ENCODE assay signal across 20 mouse cellular contexts in genomic region chr14:12715906-12716659, GRCm38 (mm10).
DNase-seq lines count a peak whose midpoint lies in the region; ATAC-seq lines count a peak whose summit lies in the region.
"Had no signal": no experiment of that assay in that cellular context is flagged by ENCODE, and none has a peak within 500 bp of the region (broad histone marks: within the 10 kb centered on the region; RNA-seq: fewer than 3 reads in every experiment).

No protein-coding gene starts in this region.

- H3K36me3 ChIP-seq in neural tube, embryonic 14.5 days (ENCODE audit: control insufficient read depth, insufficient read depth, low read length): no peaks in the 10 kb centered on the region; the same call in 1 of the 2 replicates
- no peaks in the 10 kb centered on the region for H3K36me3 ChIP-seq in intestine, embryonic 15.5 days
- no peaks in the 10 kb centered on the region for H3K36me3 ChIP-seq in stomach, embryonic 15.5 days
- H3K36me3 ChIP-seq: forebrain, embryonic 12.5 days; heart, embryonic 10.5 days; hindbrain, embryonic 10.5 days had no signal

- H3K9me3 ChIP-seq in neural tube, embryonic 14.5 days (ENCODE audit: control insufficient read depth, low read length): no peaks in the 10 kb centered on the region
- H3K9me3 ChIP-seq in intestine, embryonic 15.5 days: no peaks in the 10 kb centered on the region
- no peaks in the 10 kb centered on the region for H3K9me3 ChIP-seq in stomach, embryonic 15.5 days
- H3K9me3 ChIP-seq: forebrain, embryonic 12.5 days; heart, embryonic 10.5 days; hindbrain, embryonic 10.5 days had no signal

- WGBS in neural tube, embryonic 14.5 days: 59% methylated on average over 2 of the region's 2 CpGs
- WGBS in intestine, embryonic 15.5 days: 36% methylated on average over 2 of the region's 2 CpGs
- WGBS in stomach, embryonic 15.5 days: 33% methylated on average over 2 of the region's 2 CpGs

- intact Hi-C loops in heart, postnatal 10 days (cut with DNase I): no loop called here

- no peak overlapping the region for H3K4me2 ChIP-seq in neural tube, embryonic 14.5 days (ENCODE audit: low read depth, low read length)
- no peak overlapping the region for H3K4me2 ChIP-seq in intestine, embryonic 15.5 days (replicated peaks)
- no peak overlapping the region for H3K4me2 ChIP-seq in stomach, embryonic 15.5 days
- H3K4me2 ChIP-seq: forebrain, embryonic 12.5 days; hindbrain, embryonic 14.5 days had no signal

- no peak overlapping the region for H3K9ac ChIP-seq in neural tube, embryonic 14.5 days (replicated peaks; ENCODE audit: low read depth, low read length)
- H3K9ac ChIP-seq in intestine, embryonic 15.5 days: no peak overlapping the region
- H3K9ac ChIP-seq in stomach, embryonic 15.5 days: no peak overlapping the region
- H3K9ac ChIP-seq: forebrain, embryonic 12.5 days; hindbrain, embryonic 14.5 days had no signal

- H3K4me3 ChIP-seq in neural tube, embryonic 14.5 days (ENCODE audit: low read depth, low read length): no peak overlapping the region
- H3K4me3 ChIP-seq in intestine, embryonic 15.5 days (replicated peaks): no peak overlapping the region
- H3K4me3 ChIP-seq in stomach, embryonic 15.5 days (replicated peaks): no peak overlapping the region
- H3K4me3 ChIP-seq: forebrain, embryonic 12.5 days; gastrocnemius, adult 2 months; heart, embryonic 10.5 days; hindbrain, embryonic 10.5 days had no signal

- H3K27me3 ChIP-seq in neural tube, embryonic 14.5 days (ENCODE audit: control insufficient read depth, insufficient read depth, low read length): no peaks in the 10 kb centered on the region
- no peaks in the 10 kb centered on the region for H3K27me3 ChIP-seq in intestine, embryonic 15.5 days (replicated peaks)
- H3K27me3 ChIP-seq in stomach, embryonic 15.5 days (replicated peaks): no peaks in the 10 kb centered on the region
- H3K27me3 ChIP-seq: forebrain, embryonic 12.5 days had no signal

- DNase-seq in neural tube, embryonic 10.5 days (ENCODE audit: extremely low spot score, low spot score): no peak
- no peak for DNase-seq in heart, postnatal 10 days
- DNase-seq in cerebellum, adult 11 months: no peak
- no peak for DNase-seq in liver
- DNase-seq: adrenal gland, adult 2 months; adrenal gland, postnatal 25 days; cerebellum, adult 2 months; cerebellum, postnatal 10 days; gastrocnemius, adult 2 months; gastrocnemius, postnatal 25 days; heart, adult 18-20 months; heart, postnatal 14 days had no signal

- 0 out of 2 replicates have a peak, but pooled peaks have one; percentile 10 for ATAC-seq in neural tube, embryonic 14.5 days (ENCODE audit: low read depth)
- peak; percentile 87 for ATAC-seq in intestine, embryonic 15.5 days
- peak; percentile 71; the same call in 1 of the 2 replicates for ATAC-seq in stomach, embryonic 15.5 days (ENCODE audit: insufficient read depth, low FRiP score, low read depth)
- ATAC-seq: forebrain, embryonic 16.5 days had no signal

- H3K4me1 ChIP-seq in neural tube, embryonic 14.5 days (ENCODE audit: control insufficient read depth, insufficient read depth, low read length): 0 out of 2 replicates have a peak, but pooled peaks cover 4% of the 10 kb centered on the region
- H3K4me1 ChIP-seq in intestine, embryonic 15.5 days (replicated peaks): no peaks in the 10 kb centered on the region
- H3K4me1 ChIP-seq in stomach, embryonic 15.5 days: no peaks in the 10 kb centered on the region
- H3K4me1 ChIP-seq: forebrain, embryonic 12.5 days; heart, embryonic 10.5 days; hindbrain, embryonic 10.5 days had no signal

- no peak overlapping the region for H3K27ac ChIP-seq in neural tube, embryonic 14.5 days (ENCODE audit: low read depth, low read length)
- no peak overlapping the region for H3K27ac ChIP-seq in intestine, embryonic 15.5 days
- no peak overlapping the region for H3K27ac ChIP-seq in stomach, embryonic 15.5 days
- H3K27ac ChIP-seq: forebrain, embryonic 12.5 days; gastrocnemius, adult 2 months; heart, embryonic 10.5 days; hindbrain, embryonic 10.5 days; hindbrain, embryonic 14.5 days had no signal

Comparison
In these comparisons a context has a peak if more than half of its experiments do, and no peak if none do; other contexts are left out.
1. ATAC-seq: peak in every context shown above with its lines; median percentile 87 in intestine, embryonic 15.5 days; 71 in stomach, embryonic 15.5 days; 10 in neural tube, embryonic 14.5 days.